Mouse (Mus musculus): Measurements from ENCODE around the gene Mast2. TPM values are rescaled to one million over a fixed set of nuclear protein-coding genes. Genes with fewer than 3 reads are reported as not detected.

The Mast2 gene
- total RNA-seq, 4 experiments from 2014 or later, result 80.6 to 106 (median 96.1) TPM

Other genes starting within 250 kb of the Mast2 start
- gene Pik3r3, start 242.6 kb downstream of the Mast2 start, total RNA-seq (2022), result 10 to 100 TPM; 29.0 to 40.9 (median 35.9) TPM
- 10 to 100 TPM; 18.1 to 19.8 (median 19.0) TPM for gene Ipp, start 43.4 kb upstream of the Mast2 start, total RNA-seq (2022)
- 10 to 100 TPM; 10.1 to 15.6 (median 14.4) TPM for gene Tmem69, start 91.8 kb upstream of the Mast2 start, total RNA-seq (2022)
- gene Gpbp1l1, start 93.5 kb upstream of the Mast2 start, total RNA-seq (2022), result 10 to 100 TPM; 44.5 to 56.0 (median 50.0) TPM
- gene Ccdc17, start 132.5 kb upstream of the Mast2 start, total RNA-seq (2022), result 1 to 10 TPM; 4.7 to 7.1 (median 5.7) TPM
- 10 to 100 TPM; 21.4 to 36.0 (median 28.5) TPM for gene Nasp, start 163.8 kb upstream of the Mast2 start, total RNA-seq (2022)
- 100 to 1,000 TPM; 403 to 423 (median 409) TPM for gene Akr1a1, start 187.5 kb upstream of the Mast2 start, total RNA-seq (2022)
- gene Prdx1, start 221.4 kb upstream of the Mast2 start, total RNA-seq (2022), result 100 to 1,000 TPM; 181 to 205 (median 195) TPM
- 10 to 100 TPM; 15.4 to 20.4 (median 17.5) TPM for gene Mmachc, start 244.2 kb upstream of the Mast2 start, total RNA-seq (2022)
- 1 to 10 TPM; 4.9 to 8.9 (median 6.2) TPM for gene Ccdc163, start 244.3 kb upstream of the Mast2 start, total RNA-seq (2022)